Mouse (Mus musculus) hindbrain, embryonic 13.5 days (tissue): ENCODE results near the gene Sf3b1. TPM values are rescaled to one million over a fixed set of nuclear protein-coding genes. Genes with fewer than 3 reads are reported as not detected.
"Not testable (repeated sequence)": the region's sequence is repeated elsewhere in the genome, so short reads cannot be mapped to it uniquely, and the experiment has no call there.

ENCODE experiments used
- ATAC-seq: fragments of 200-750 bp; cut with Nextera tagmentation; 2 replicates; pipeline ENCODE4 v1.8.0; 2017; ENCODE audit warnings: moderate TSS enrichment; ENCODE audit not compliant: low FRiP score
- H3K27ac ChIP-seq: fragments of 300-500 bp; sonication (generic); 2 replicates; pipeline ENCODE4 v1.5.1; 2015; ENCODE audit warnings: inconsistent platforms, mild to moderate bottlenecking, moderate library complexity
- H3K27me3 ChIP-seq: fragments of 300-500 bp; sonication (generic); 2 replicates; pipeline ENCODE4 v1.6.1; 2015; ENCODE audit warnings: mild to moderate bottlenecking, inconsistent platforms
- H3K36me3 ChIP-seq: fragments of 300-500 bp; sonication (generic); 2 replicates; pipeline ENCODE4 v1.6.1; 2015; ENCODE audit warnings: mild to moderate bottlenecking, inconsistent platforms
- H3K4me1 ChIP-seq: fragments of 300-500 bp; sonication (generic); replicated peaks from 2 replicates; pipeline ENCODE4 v1.6.1; 2015; ENCODE audit warnings: inconsistent platforms
- H3K4me2 ChIP-seq: fragments of 300-500 bp; sonication (generic); 2 replicates; pipeline ENCODE4 v1.6.1; 2015; ENCODE audit warnings: inconsistent platforms, mild to moderate bottlenecking, moderate library complexity
- H3K4me3 ChIP-seq: fragments of 300-500 bp; sonication (generic); 2 replicates; pipeline ENCODE4 v1.5.1; 2015; ENCODE audit warnings: mild to moderate bottlenecking, inconsistent platforms
- H3K9ac ChIP-seq: fragments of 300-500 bp; sonication (generic); 2 replicates; pipeline ENCODE4 v1.6.1; 2015; ENCODE audit warnings: mild to moderate bottlenecking, inconsistent platforms
- H3K9me3 ChIP-seq: fragments of 300-500 bp; sonication (generic); 2 replicates; pipeline ENCODE4 v1.6.1; 2016; ENCODE audit warnings: inconsistent platforms
- WGBS: fragments of 180-500 bp; shearing (Covaris S2); methylation state at CpG from one replicate; pipeline ENCODE4 v1.1.7; 2015; 5-methylcytosine and 5-hydroxymethylcytosine counted together
- polyA plus RNA-seq: library from polyadenylated mRNA; unstranded; fragments of >200 nt; fragmentation: Nextera tagmentation; extraction: Ambion mirVana; gene quantifications from 2 replicates; pipeline ENCODE4 v1.2.1, GENCODE M21; 2015

Sf3b1 gene
- polyA plus RNA-seq, 1 experiment from 2014 or later, result 352 TPM

DNA sequence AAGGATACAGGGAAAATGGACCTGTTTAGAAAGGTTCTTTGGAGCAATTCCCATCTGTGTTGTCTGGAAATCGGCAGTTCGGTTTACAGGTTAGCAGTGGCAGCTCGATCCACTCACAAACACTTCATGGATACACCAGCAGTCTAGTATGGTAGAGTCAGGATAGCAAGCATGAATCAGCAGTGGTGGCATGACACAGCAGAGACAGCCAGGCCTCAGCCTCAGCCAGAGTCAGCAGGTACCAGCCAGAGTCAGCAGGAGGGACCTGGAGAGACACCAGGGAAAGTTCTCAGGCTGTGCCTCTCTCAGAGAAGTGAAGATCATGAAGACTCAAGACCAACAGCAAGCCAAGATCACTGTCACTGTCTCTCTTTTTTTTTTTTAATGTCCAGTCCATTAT is 60.4 kb downstream of the Sf3b1 start:
- no peak overlapping the region for H3K9ac ChIP-seq
- WGBS, result 92% methylated on average over 3 of the region's 3 CpGs
- H3K4me1 ChIP-seq, result no peaks in the 10 kb centered on the region
- H3K4me2 ChIP-seq, result no peak overlapping the region
- no peaks in the 10 kb centered on the region for H3K36me3 ChIP-seq
- 0 out of 2 replicates have a peak, but pooled peaks cover 5% of the 10 kb centered on the region for H3K9me3 ChIP-seq
- no peaks in the 10 kb centered on the region for H3K27me3 ChIP-seq
- H3K27ac ChIP-seq, result no peak overlapping the region
- no peak overlapping the region for H3K4me3 ChIP-seq
- ATAC-seq, result no peak

GRCm38 (mm10) chr1:54965159-54965995 is 61.9 kb downstream of the Sf3b1 start:
- Histone ChIP-seq H3K4me1 (no peaks in the 10 kb centered on the region), H3K27ac (no peak overlapping the region), H3K4me2 (no peak overlapping the region), H3K9me3 (0 out of 2 replicates have a peak, but pooled peaks cover 5% of the 10 kb centered on the region), H3K4me3 (no peak overlapping the region), H3K36me3 (no peaks in the 10 kb centered on the region), H3K9ac (no peak overlapping the region), H3K27me3 (no peaks in the 10 kb centered on the region)
- ATAC-seq, result no peak
- WGBS, result 71% methylated on average over 11 of the region's 11 CpGs

- WGBS, result 89% methylated on average over 9 of the region's 9 CpGs
- ATAC-seq, result no peak
- Histone ChIP-seq H3K4me2 (no peak overlapping the region), H3K4me1 (no peaks in the 10 kb centered on the region), H3K27me3 (no peaks in the 10 kb centered on the region), H3K4me3 (no peak overlapping the region), H3K27ac (no peak overlapping the region), H3K9me3 (no peaks in the 10 kb centered on the region), H3K9ac (no peak overlapping the region), H3K36me3 (no peaks in the 10 kb centered on the region)
These were observed 65.6 kb downstream of the Sf3b1 start for GRCm38 (mm10) chr1:54961724-54962123.

DNA sequence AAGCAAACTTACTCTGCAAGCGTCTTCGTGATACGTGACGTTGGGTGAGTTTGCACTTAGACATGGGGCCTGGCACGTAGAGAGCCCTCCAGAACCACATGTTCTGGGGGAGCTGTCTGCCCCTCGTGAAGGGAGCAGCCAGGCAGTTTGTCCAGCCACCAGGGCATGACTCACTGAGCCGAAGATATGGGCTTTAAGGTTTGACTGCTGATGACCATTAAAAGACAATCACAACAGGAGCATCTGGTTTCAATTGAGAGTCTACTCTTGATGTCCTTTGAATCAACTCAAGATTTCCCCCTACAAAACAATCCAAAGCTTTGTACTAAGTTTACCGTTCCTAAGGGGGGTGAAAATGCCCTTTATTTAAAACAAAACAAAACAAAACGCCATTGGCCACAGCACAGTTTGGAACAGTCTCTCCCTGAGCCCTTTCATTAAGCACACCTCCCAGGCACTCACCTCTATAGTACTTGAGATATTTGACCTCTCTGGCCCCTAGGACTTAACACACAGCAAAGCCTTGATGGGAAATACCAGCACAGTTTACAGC is 66.6 kb downstream of the Sf3b1 start:
- Histone ChIP-seq H3K27me3 (no peaks in the 10 kb centered on the region), H3K4me1 (no peaks in the 10 kb centered on the region), H3K36me3 (no peaks in the 10 kb centered on the region), H3K4me3 (no peak overlapping the region), H3K9ac (no peak overlapping the region), H3K4me2 (no peak overlapping the region), H3K9me3 (no peaks in the 10 kb centered on the region), H3K27ac (no peak overlapping the region)
- WGBS, result 76% methylated on average over 9 of the region's 9 CpGs
- ATAC-seq, result no peak

DNA sequence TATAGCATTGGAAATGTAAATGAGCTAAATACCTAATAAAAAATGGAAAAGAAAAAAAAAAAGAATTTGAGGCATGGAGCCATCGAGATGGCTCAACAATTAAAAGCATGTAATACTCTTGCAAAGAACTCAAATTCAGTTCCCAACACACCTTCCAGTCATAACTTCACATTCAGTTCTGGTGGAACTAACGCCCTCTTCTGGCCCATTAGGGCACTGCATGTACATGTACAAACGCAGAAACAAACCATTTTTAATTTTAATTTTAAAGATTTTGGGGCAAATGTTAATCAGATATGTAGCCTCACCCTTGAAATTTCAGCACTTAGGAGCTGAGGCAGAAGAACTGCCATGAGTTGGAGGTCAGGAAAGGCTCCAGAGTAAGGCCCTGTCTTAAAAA is 68.8 kb downstream of the Sf3b1 start:
- Histone ChIP-seq H3K9me3 (no peaks in the 10 kb centered on the region), H3K36me3 (no peaks in the 10 kb centered on the region), H3K4me3 (no peak overlapping the region), H3K9ac (no peak overlapping the region), H3K27ac (no peak overlapping the region), H3K4me1 (no peaks in the 10 kb centered on the region), H3K27me3 (no peaks in the 10 kb centered on the region), H3K4me2 (no peak overlapping the region)
- whole genome bisulfite sequencing, result 75% methylated on average over 3 of the region's 3 CpGs
- no peak for ATAC-seq

- H3K27me3 ChIP-seq, result not testable (repeated sequence)
These were observed 70.3 kb downstream of the Sf3b1 start for GRCm38 (mm10) chr1:54956995-54957394.

GRCm38 (mm10) chr1:54954856-54955255 is 72.4 kb downstream of the Sf3b1 start:
- Histone ChIP-seq H3K27me3 (no peaks in the 10 kb centered on the region), H3K36me3 (no peaks in the 10 kb centered on the region), H3K4me2 (no peak overlapping the region), H3K9ac (no peak overlapping the region), H3K9me3 (no peaks in the 10 kb centered on the region), H3K27ac (no peak overlapping the region), H3K4me1 (no peaks in the 10 kb centered on the region; the same call in 1 of the 2 replicates), H3K4me3 (no peak overlapping the region)
- no peak for ATAC-seq
- 83% methylated on average over 4 of the region's 4 CpGs for WGBS

More at GRCm38 (mm10) chr1:54956995-54957394, 70.3 kb downstream of the Sf3b1 start:
- not testable (repeated sequence) for H3K9ac ChIP-seq, H3K27ac ChIP-seq, H3K9me3 ChIP-seq, ATAC-seq, H3K4me3 ChIP-seq, H3K4me2 ChIP-seq, H3K4me1 ChIP-seq, H3K36me3 ChIP-seq
- WGBS, result 93% methylated on average over 14 of the region's 14 CpGs

GRCm38 (mm10) chr1:54944648-54945047 is 82.6 kb downstream of the Sf3b1 start:
- Histone ChIP-seq H3K4me1 (no peaks in the 10 kb centered on the region), H3K27ac (no peak overlapping the region), H3K4me3 (no peak overlapping the region), H3K27me3 (no peaks in the 10 kb centered on the region), H3K9me3 (no peaks in the 10 kb centered on the region), H3K9ac (no peak overlapping the region), H3K36me3 (no peaks in the 10 kb centered on the region), H3K4me2 (no peak overlapping the region)
- 81% methylated on average over 3 of the region's 3 CpGs for WGBS
- ATAC-seq, result no peak

DNA sequence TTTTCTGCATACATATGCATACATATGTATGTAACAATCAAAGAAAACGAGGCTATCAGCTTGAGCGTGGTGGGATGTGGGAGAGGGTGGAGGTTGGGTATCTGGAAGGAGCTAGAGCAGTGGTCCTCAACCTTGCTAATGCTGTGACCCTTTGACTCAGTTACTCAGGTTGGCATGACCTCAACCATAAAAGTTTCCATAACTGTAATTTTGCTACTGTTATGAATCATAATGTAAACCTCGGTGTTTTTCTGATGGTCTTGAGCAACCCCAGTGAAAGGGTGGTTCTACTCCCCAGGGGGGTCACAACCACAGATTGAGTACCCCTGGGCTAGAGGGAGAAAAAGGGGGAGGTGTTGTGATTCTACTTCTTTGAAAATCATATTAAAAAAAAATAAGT is 91.8 kb downstream of the Sf3b1 start:
- Histone ChIP-seq H3K27ac (no peak overlapping the region), H3K4me1 (no peaks in the 10 kb centered on the region), H3K4me2 (no peak overlapping the region), H3K9ac (no peak overlapping the region), H3K27me3 (no peaks in the 10 kb centered on the region), H3K4me3 (no peak overlapping the region), H3K9me3 (no peaks in the 10 kb centered on the region), H3K36me3 (no peaks in the 10 kb centered on the region)
- 80% methylated on average over 3 of the region's 3 CpGs for WGBS
- ATAC-seq, result no peak

Other genes with a start within 250 kb of the Sf3b1 start
- 20.9 and 21.1 TPM in 2 replicates for gene Ankrd44, start 101.1 kb downstream of the Sf3b1 start, polyA plus RNA-seq
- 31.6 and 33.4 TPM in 2 replicates for gene Coq10b, start 25.3 kb upstream of the Sf3b1 start, polyA plus RNA-seq
- 265 and 290 TPM in 2 replicates for gene Hspe1, start 60.7 kb upstream of the Sf3b1 start, polyA plus RNA-seq
- 287 and 288 TPM in 2 replicates for gene Hspd1, start 60.8 kb upstream of the Sf3b1 start, polyA plus RNA-seq
- gene Mob4, start 103.8 kb upstream of the Sf3b1 start, polyA plus RNA-seq, result 190 and 200 TPM in 2 replicates
- gene Rftn2, start 199.3 kb upstream of the Sf3b1 start, polyA plus RNA-seq, result 10.0 and 11.3 TPM in 2 replicates
- gene Mars2, start 209.7 kb upstream of the Sf3b1 start, polyA plus RNA-seq, result 3.5 TPM in 2 replicates